Mouse (Mus musculus) MEL (cell line): ENCODE data around the gene Pfkm. TPM values are rescaled to one million over a fixed set of nuclear protein-coding genes. Genes with fewer than 3 reads are reported as not detected.

ENCODE experiments used
- CHD1 ChIP-seq: IDR thresholded peaks from 2 replicates; pipeline ENCODE4 v1.6.1; 2012; ENCODE audit warnings: low read depth, mild to moderate bottlenecking, inconsistent platforms, low read length, improper control_type of control experiment
- MAFK ChIP-seq: IDR thresholded peaks from 2 replicates; pipeline ENCODE4 v1.6.1; 2011; ENCODE audit warnings: low read depth, mild to moderate bottlenecking, low read length, improper control_type of control experiment, borderline replicate concordance
- TCF12 ChIP-seq: IDR thresholded peaks from 2 replicates; pipeline ENCODE4 v1.6.1; 2014; ENCODE audit warnings: low read depth, mild to moderate bottlenecking, inconsistent platforms, low read length, improper control_type of control experiment, moderate library complexity
- polyA plus RNA-seq, 2 experiments: library from polyadenylated mRNA; stranded (reverse) in 1 of 2; unstranded in 1 of 2; fragments of >175 nt in 1 of 2; fragments of >200 nt in 1 of 2; gene quantifications; 2 replicates each; pipeline versions ENCODE4 v1.2.1 to v1.2.4; 2012; ENCODE audit warnings: low replicate concordance in 2 of 2, low read depth in 1 of 2; ENCODE audit not compliant: insufficient read length in 2 of 2, insufficient read depth in 1 of 2, missing spikeins in 1 of 2
- total RNA-seq: library from RNA; depleted of rRNA; stranded (reverse); fragments of 300-350 nt; gene quantifications from 2 replicates; pipeline ENCODE4 v1.2.3, GENCODE M21; 2012; rRNA removed

Gene Pfkm
- total and polyA plus RNA-seq, 3 experiments = 125 to 150 TPM; not detected in 1

- peak; percentile 14; the same call in 1 of the 2 replicates for TF ChIP-seq TCF12
- no peak for TF ChIP-seq CHD1
- no peak for TF ChIP-seq MAFK
These were observed 88.8 kb downstream of the Pfkm start (continued) for GRCm38 (mm10) chr15:98181132-98181711.

Other genes starting within 250 kb of the Pfkm start
- 100 and 102 TPM in 2 replicates for gene Hdac7, start 248.1 kb upstream of the Pfkm start, total RNA-seq
- gene Hdac7, start 248.1 kb upstream of the Pfkm start, polyA plus RNA-seq = 100 to 1,000 TPM in 1 of 2 experiments, not detected in 1; 389 TPM
- 0.54 and 0.69 TPM in 2 replicates for gene Vdr, start 182.0 kb upstream of the Pfkm start, total RNA-seq
- gene Vdr, start 182.0 kb upstream of the Pfkm start, polyA plus RNA-seq = 1 to 10 TPM in 1 of 2 experiments, not detected in 1; 1.9 TPM
- 54.3 and 57.9 TPM in 2 replicates for gene Tmem106c, start 128.4 kb upstream of the Pfkm start, total RNA-seq
- gene Tmem106c, start 128.4 kb upstream of the Pfkm start, polyA plus RNA-seq = 100 to 1,000 TPM in 1 of 2 experiments, not detected in 1; 121 TPM
- gene Col2a1, start 87.9 kb upstream of the Pfkm start, total RNA-seq = 0.04 TPM in 1 of 2 replicates, not detected in the other
- gene Col2a1, start 87.9 kb upstream of the Pfkm start, polyA plus RNA-seq = under 1 TPM in 1 of 2 experiments, not detected in 1; 0.04 TPM
- 34.1 and 41.4 TPM in 2 replicates for gene Senp1, start 1.2 kb downstream of the Pfkm start, total RNA-seq
- 10 to 100 TPM in 1 of 2 experiments, not detected in 1; 96.5 TPM for gene Senp1, start 1.2 kb downstream of the Pfkm start, polyA plus RNA-seq
- 28.7 and 33.1 TPM in 2 replicates for gene Asb8, start 73.0 kb downstream of the Pfkm start, total RNA-seq
- 10 to 100 TPM in 1 of 2 experiments, not detected in 1; 38.2 TPM for gene Asb8, start 73.0 kb downstream of the Pfkm start, polyA plus RNA-seq
- gene Ccdc184, start 74.6 kb downstream of the Pfkm start, total RNA-seq = not detected in 2 replicates
- under 1 TPM in 1 of 2 experiments, not detected in 1; 0.52 TPM for gene Ccdc184, start 74.6 kb downstream of the Pfkm start, polyA plus RNA-seq
- gene Olfr288, start 103.0 kb downstream of the Pfkm start, total RNA-seq = not detected in 2 replicates
- gene Olfr288, start 103.0 kb downstream of the Pfkm start, polyA plus RNA-seq = not detected
- gene Gm44579, start 128.4 kb downstream of the Pfkm start, total RNA-seq = not detected in 2 replicates
- not detected for gene Gm44579, start 128.4 kb downstream of the Pfkm start, polyA plus RNA-seq
- gene Olfr287, start 128.5 kb downstream of the Pfkm start, total RNA-seq = not detected in 2 replicates
- gene Olfr287, start 128.5 kb downstream of the Pfkm start, polyA plus RNA-seq = not detected
- gene Olfr286, start 141.9 kb downstream of the Pfkm start, total RNA-seq = not detected in 2 replicates
- gene Olfr286, start 141.9 kb downstream of the Pfkm start, polyA plus RNA-seq = under 1 TPM in 1 of 2 experiments, not detected in 1; 0.04 TPM
- not detected in 2 replicates for gene H1fnt, start 164.7 kb downstream of the Pfkm start, total RNA-seq
- gene H1fnt, start 164.7 kb downstream of the Pfkm start, polyA plus RNA-seq = not detected
- not detected in 2 replicates for gene Zfp641, start 203.6 kb downstream of the Pfkm start, total RNA-seq
- not detected for gene Zfp641, start 203.6 kb downstream of the Pfkm start, polyA plus RNA-seq
- 0.07 TPM in 1 of 2 replicates, not detected in the other for gene Olfr285, start 224.8 kb downstream of the Pfkm start, total RNA-seq
- under 1 TPM in 1 of 2 experiments, not detected in 1; 0.01 TPM for gene Olfr285, start 224.8 kb downstream of the Pfkm start, polyA plus RNA-seq
- not detected in 2 replicates for gene Olfr284, start 248.4 kb downstream of the Pfkm start, total RNA-seq
- not detected for gene Olfr284, start 248.4 kb downstream of the Pfkm start, polyA plus RNA-seq